8 mouse cellular contexts compared by ENCODE assay signal in the genomic region with DNA sequence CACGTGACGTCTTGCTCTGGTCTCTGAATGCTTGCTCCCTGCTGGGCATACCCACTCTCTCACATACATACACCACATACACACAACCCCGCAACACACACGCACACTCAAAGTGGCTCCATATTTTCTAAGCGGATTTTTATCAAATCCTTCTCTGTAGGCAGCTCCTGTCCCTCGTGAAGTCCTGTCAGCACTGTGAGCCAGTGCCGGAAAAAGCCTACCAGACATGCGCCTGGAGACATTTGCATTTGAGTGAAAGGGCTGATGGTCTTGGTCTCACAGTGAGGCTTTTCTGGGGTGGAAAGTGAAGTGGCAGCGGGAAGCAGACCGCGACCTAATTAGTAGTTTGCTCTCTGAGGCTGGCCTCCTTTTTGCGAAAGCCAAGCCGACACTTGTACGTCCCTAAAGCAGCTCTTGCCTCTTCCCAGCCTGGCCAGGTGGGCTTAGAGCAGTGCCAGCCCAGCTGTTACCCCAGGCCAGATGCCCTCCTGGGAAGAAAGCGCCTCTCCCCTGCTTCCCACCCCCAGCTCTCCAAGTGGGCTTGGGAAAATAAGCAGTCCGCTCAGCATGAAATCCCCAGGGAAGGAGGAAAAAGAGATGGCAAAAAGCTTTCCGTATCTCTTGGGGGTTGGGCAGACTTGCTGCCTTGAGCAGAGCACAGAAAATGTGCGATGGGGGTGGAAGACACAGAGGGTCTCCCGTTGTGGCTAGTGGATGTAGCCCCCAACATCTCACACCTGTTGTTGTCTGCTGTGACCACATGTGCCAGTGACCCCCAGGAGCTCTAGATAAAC.
DNase-seq lines count a peak whose midpoint lies in the region; ATAC-seq and TF ChIP-seq lines count a peak whose summit lies in the region.

No protein-coding gene starts in this region.

- intact Hi-C loops in gastrocnemius, adult 2 months (cut with DNase I): no loop called here

- H3K9me3 ChIP-seq in liver, embryonic 12.5 days (replicated peaks): no peaks in the 10 kb centered on the region

- DNase-seq in gastrocnemius, adult 2 months: no peak
- DNase-seq in gastrocnemius, adult 18-20 months (ENCODE audit: low spot score): no peak
- DNase-seq in embryo, embryonic 10 days (ENCODE audit: low spot score): peak; percentile 26
- peak; percentile 1 to 8 for DNase-seq in heart, adult 9 months (ENCODE audit: low spot score in 2 of 2)
- peak; percentile 19 to 33 for DNase-seq in kidney, postnatal 4 days
- DNase-seq in right cerebral cortex, postnatal 10 days (ENCODE audit: low spot score in 2 of 2): peak; percentile 62 to 70
- DNase-seq in spleen, adult 18-20 months: no peak

- no peak overlapping the region for H3K9ac ChIP-seq in liver, embryonic 12.5 days

- no peak for ATAC-seq in liver, embryonic 12.5 days

- H3K4me3 ChIP-seq in gastrocnemius, adult 2 months: peak overlapping the region; percentile 55
- no peak overlapping the region for H3K4me3 ChIP-seq in liver, embryonic 12.5 days

- TF ChIP-seq CTCF in gastrocnemius, adult 2 months (IDR thresholded peaks at IDR 0.05): no peak

- no peaks in the 10 kb centered on the region for H3K36me3 ChIP-seq in liver, embryonic 12.5 days

- no peaks in the 10 kb centered on the region for H3K4me1 ChIP-seq in liver, embryonic 12.5 days

- H3K27me3 ChIP-seq in liver, embryonic 12.5 days (replicated peaks): no peaks in the 10 kb centered on the region; the same call in 1 of the 2 replicates

- peak overlapping the region; percentile 40 for H3K4me2 ChIP-seq in liver, embryonic 12.5 days

- WGBS in liver, embryonic 12.5 days (ENCODE audit: insufficient replicate concordance): 28% methylated on average over 18 of the region's 19 CpGs

- H3K27ac ChIP-seq in gastrocnemius, adult 2 months: no peak overlapping the region
- no peak overlapping the region for H3K27ac ChIP-seq in liver, embryonic 12.5 days

Comparison
In these comparisons a context has a peak if more than half of its experiments do, and no peak if none do; other contexts are left out.
1. DNase-seq: peak in embryo, embryonic 10 days (single experiment), heart, adult 9 months (2 of 2), kidney, postnatal 4 days (2 of 2) and right cerebral cortex, postnatal 10 days (2 of 2); none in gastrocnemius, adult 2 months (single experiment), gastrocnemius, adult 18-20 months (single experiment) and spleen, adult 18-20 months (0 of 2).